ENCODE assay signal across 20 mouse cellular contexts in genomic region chr10:42254788-42255187, GRCm38 (mm10). TPM values are rescaled to one million over a fixed set of nuclear protein-coding genes. Genes with fewer than 3 reads are reported as not detected.
DNase-seq lines count a peak whose midpoint lies in the region; ATAC-seq and TF ChIP-seq lines count a peak whose summit lies in the region.
"Had no signal": no experiment of that assay in that cellular context is flagged by ENCODE, and none has a peak within 500 bp of the region (broad histone marks: within the 10 kb centered on the region; RNA-seq: fewer than 3 reads in every experiment).

No protein-coding gene starts in this region.

- no peak for TF ChIP-seq CTCF in liver, embryonic 14.5 days (IDR thresholded peaks at IDR 0.05; ENCODE audit: low read depth)

- DNase-seq in heart, adult 11 months = peak; percentile 89
- DNase-seq in lung, postnatal 36 days = peak; percentile 37
- no peak for DNase-seq in lung, adult 18-20 months
- DNase-seq in liver, embryonic 14.5 days (ENCODE audit: low read depth in 3 of 3, low spot score in 3 of 3) = no peak
- no peak for DNase-seq in layer of hippocampus, adult 8-10 months (ENCODE audit: low spot score in 2 of 2)
- no peak for DNase-seq in layer of hippocampus, adult 18-20 months (ENCODE audit: low spot score in 2 of 2)
- DNase-seq: adrenal gland, postnatal 10 days; cerebellum, adult 18-20 months; cerebellum, postnatal 10 days; forebrain, postnatal 0 days; gastrocnemius, postnatal 25 days; heart, postnatal 14 days had no signal

- no peak overlapping the region for H3K9ac ChIP-seq in heart, embryonic 11.5 days (ENCODE audit: low read depth, low read length)
- no peak overlapping the region for H3K9ac ChIP-seq in liver, embryonic 14.5 days (replicated peaks)
- H3K9ac ChIP-seq: forebrain, embryonic 13.5 days; forebrain, postnatal 0 days; heart, embryonic 15.5 days; hindbrain, embryonic 13.5 days had no signal

- H3K4me3 ChIP-seq in heart, embryonic 11.5 days (ENCODE audit: low read depth, low read length) = no peak overlapping the region
- H3K4me3 ChIP-seq in liver, embryonic 14.5 days (ENCODE audit: insufficient read depth in 1 of 2, low read depth in 2 of 2, low read length in 2 of 2) = no peak overlapping the region
- H3K4me3 ChIP-seq: embryonic facial prominence, embryonic 10.5 days; forebrain, embryonic 13.5 days; heart, embryonic 10.5 days; heart, embryonic 15.5 days; hindbrain, embryonic 13.5 days had no signal

- WGBS in heart, embryonic 11.5 days (ENCODE audit: insufficient replicate concordance) = 78% methylated on average over 5 of the region's 5 CpGs
- WGBS in liver, embryonic 14.5 days (ENCODE audit: insufficient replicate concordance) = 97% methylated on average over 5 of the region's 5 CpGs

- TF ChIP-seq EP300 in liver, embryonic 14.5 days (IDR thresholded peaks at IDR 0.05; ENCODE audit: low read depth) = no peak

- no peak overlapping the region for H3K27ac ChIP-seq in heart, embryonic 11.5 days (ENCODE audit: low read depth, low read length)
- peak overlapping the region; percentile 5 for H3K27ac ChIP-seq in liver, embryonic 14.5 days
- H3K27ac ChIP-seq: embryonic facial prominence, embryonic 10.5 days; forebrain, embryonic 13.5 days; heart, embryonic 10.5 days; heart, embryonic 15.5 days; hindbrain, embryonic 13.5 days; hindbrain, postnatal 0 days had no signal

- H3K4me1 ChIP-seq in heart, embryonic 11.5 days (ENCODE audit: control insufficient read depth, insufficient read depth, low read length) = peaks cover 33% of the 10 kb centered on the region
- peaks cover 32 to 64% of the 10 kb centered on the region in 2 experiments for H3K4me1 ChIP-seq in liver, embryonic 14.5 days (replicated peaks; ENCODE audit: control insufficient read depth in 2 of 2, insufficient read depth in 2 of 2, low read length in 1 of 2)

- no peaks in the 10 kb centered on the region for H3K27me3 ChIP-seq in heart, embryonic 11.5 days (ENCODE audit: control insufficient read depth, insufficient read depth, low read length)
- no peaks in the 10 kb centered on the region for H3K27me3 ChIP-seq in liver, embryonic 14.5 days (ENCODE audit: control insufficient read depth, insufficient read depth, low read length)
- H3K27me3 ChIP-seq: CH12.LX; forebrain, embryonic 13.5 days; heart, embryonic 15.5 days; hindbrain, embryonic 13.5 days had no signal

- H3K4me2 ChIP-seq in heart, embryonic 11.5 days = no peak overlapping the region
- H3K4me2 ChIP-seq in liver, embryonic 14.5 days (ENCODE audit: low read depth) = no peak overlapping the region
- H3K4me2 ChIP-seq: forebrain, embryonic 13.5 days; heart, embryonic 15.5 days; hindbrain, embryonic 13.5 days had no signal

- ATAC-seq in heart, embryonic 11.5 days (replicated peaks; ENCODE audit: insufficient number of reproducible peaks, low FRiP score, low TSS enrichment) = no peak
- no peak for ATAC-seq in liver, embryonic 14.5 days (ENCODE audit: insufficient read depth)
- ATAC-seq: forebrain, embryonic 13.5 days; forebrain, postnatal 0 days; hindbrain, postnatal 0 days had no signal

- no peaks in the 10 kb centered on the region for H3K9me3 ChIP-seq in heart, embryonic 11.5 days (replicated peaks; ENCODE audit: control insufficient read depth, low read length)
- no peaks in the 10 kb centered on the region for H3K9me3 ChIP-seq in liver, embryonic 14.5 days (ENCODE audit: control insufficient read depth, low read length)
- H3K9me3 ChIP-seq: embryonic facial prominence, embryonic 10.5 days; forebrain, embryonic 13.5 days; heart, embryonic 10.5 days; heart, embryonic 15.5 days; hindbrain, embryonic 13.5 days had no signal

- H3K36me3 ChIP-seq in heart, embryonic 11.5 days (ENCODE audit: control insufficient read depth, insufficient read depth, low read length) = no peaks in the 10 kb centered on the region
- H3K36me3 ChIP-seq in liver, embryonic 14.5 days (replicated peaks; ENCODE audit: control insufficient read depth, insufficient read depth, low read depth) = peaks cover 77% of the 10 kb centered on the region
- H3K36me3 ChIP-seq: embryonic facial prominence, embryonic 10.5 days; heart, embryonic 15.5 days; hindbrain, embryonic 13.5 days had no signal

RNA-seq across cellular contexts. Expression of gene Foxo3, which starts 21.8 kb away (rescaled TPM):
- 5.2 and 7.3 TPM in 2 replicates for polyA plus RNA-seq in heart, embryonic 11.5 days (2014; fragmentation: Nextera tagmentation; extraction: Ambion mirVana)
- 15.6 and 15.9 TPM in 2 replicates for polyA plus RNA-seq in liver, embryonic 14.5 days (2012; rRNA removed)
- polyA plus RNA-seq in liver, embryonic 14.5 days (2014; fragmentation: Nextera tagmentation; extraction: Ambion mirVana) = 17.6 and 19.3 TPM in 2 replicates
- 10 to 100 TPM; 43.3 to 53.4 (median 48.2) TPM for total RNA-seq in layer of hippocampus, adult 8-10 months (2022)
- total RNA-seq in layer of hippocampus, adult 18-20 months (2021) = 10 to 100 TPM; 51.2 to 55.5 TPM

Comparison
In these comparisons a context has a peak if more than half of its experiments do, and no peak if none do; other contexts are left out.
1. DNase-seq: peak in heart, adult 11 months (single experiment) and lung, postnatal 36 days (single experiment); none in lung, adult 18-20 months (0 of 2), liver, embryonic 14.5 days (0 of 3), layer of hippocampus, adult 8-10 months (0 of 2) and layer of hippocampus, adult 18-20 months (0 of 2).